Mouse (Mus musculus): ENCODE measurements around the gene Nsun2.

The Nsun2 gene

DNA sequence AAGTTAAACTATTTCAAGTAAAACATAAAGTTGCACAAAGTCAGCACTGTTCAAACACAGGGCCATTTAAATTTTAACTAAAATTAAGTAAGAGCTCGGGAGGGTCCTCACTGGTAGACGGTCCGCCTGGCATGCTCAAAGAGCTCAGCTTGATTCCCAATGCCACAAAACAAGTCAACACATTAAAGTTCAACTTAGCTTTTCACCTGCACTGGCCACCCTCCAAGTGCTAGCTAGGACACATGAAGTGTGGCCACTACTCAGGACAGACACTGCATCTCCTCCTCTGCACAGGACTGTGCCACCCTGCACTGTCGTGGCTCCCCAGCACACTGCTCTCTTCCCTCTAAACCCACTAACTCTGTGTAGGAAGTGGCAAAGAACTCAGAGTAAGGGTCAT is 7.7 kb upstream of the Nsun2 start:
- no peak for DNase-seq

DNA sequence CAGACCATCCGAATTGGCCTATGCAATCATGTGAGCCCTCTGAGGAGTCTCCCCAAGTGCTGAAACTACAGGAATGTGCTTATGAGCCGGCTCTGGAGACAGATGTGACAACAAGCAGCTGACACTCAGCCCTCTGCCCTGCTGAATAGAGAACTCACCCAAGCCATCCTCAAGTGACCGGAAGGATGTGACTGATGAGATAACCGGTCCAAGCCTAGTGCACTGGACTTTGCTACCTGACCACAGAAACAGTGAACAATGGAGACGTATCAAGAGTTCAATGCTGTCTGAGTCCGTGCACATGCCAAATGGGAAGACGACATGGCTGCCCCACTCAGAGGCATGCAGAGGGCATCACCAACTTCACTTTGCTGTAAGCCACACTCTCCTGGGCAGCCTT is 5.0 kb upstream of the Nsun2 start:
- no peak for DNase-seq

DNA sequence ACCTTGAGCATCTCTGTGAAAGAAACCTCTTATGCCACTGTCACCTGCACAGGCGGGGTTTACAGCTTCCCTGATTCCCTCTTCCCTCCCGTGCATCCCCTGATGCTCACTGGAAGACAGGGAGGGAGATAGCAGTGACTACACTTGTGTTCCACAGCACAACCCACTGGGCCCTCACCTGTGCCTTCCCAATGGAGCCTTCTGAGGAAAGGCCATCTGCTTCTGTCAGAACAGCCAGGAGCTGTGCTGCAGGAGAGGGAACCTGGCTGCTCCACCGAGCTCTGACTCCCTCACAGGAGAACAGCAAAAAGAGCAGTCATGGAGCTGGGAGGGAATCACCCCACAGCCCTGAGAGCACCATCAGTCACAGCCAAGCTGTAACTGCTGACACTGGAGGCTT is 3.4 kb upstream of the Nsun2 start:
- DNase-seq = no peak

DNA sequence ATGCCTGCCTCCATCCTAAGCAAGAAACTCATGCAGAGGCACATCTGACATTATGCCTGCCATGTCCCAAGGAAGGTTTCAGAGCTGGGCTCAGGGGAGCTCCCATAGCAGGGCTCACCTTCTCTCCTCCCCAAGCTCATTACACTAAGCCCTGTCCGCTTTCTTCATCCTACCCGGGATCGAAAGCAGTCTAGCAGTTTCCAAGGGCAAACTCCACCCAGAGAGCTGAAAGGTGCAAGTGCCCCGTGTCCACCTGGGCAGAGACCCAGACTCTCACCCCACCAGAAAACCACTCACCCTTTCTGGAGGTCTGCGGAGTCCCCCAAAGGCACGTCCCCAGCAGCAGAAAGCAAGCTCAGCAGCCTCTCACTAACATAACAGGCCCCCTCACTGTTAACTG is 2.6 kb upstream of the Nsun2 start:
- DNase-seq = no peak

DNA sequence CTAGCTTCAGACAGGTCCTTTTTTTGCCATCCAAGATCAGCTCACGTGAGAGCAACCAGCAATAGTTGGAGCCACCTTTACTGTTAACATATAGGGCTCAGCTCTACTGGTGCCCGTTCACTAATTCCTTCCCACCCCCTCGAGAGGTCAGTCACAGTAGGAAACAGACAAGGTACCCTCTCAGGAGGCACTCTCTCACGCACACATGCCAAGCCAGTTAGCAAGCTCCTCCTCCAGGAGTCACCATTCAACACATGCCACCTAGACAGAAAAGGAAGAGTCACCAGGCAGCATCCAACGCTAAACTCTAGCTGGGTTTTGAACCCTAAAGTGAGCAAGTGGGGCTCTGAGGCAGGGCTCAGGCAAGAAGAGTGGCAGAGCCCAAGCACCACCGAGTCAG is 2.1 kb upstream of the Nsun2 start:
- DNase-seq = no peak

DNA sequence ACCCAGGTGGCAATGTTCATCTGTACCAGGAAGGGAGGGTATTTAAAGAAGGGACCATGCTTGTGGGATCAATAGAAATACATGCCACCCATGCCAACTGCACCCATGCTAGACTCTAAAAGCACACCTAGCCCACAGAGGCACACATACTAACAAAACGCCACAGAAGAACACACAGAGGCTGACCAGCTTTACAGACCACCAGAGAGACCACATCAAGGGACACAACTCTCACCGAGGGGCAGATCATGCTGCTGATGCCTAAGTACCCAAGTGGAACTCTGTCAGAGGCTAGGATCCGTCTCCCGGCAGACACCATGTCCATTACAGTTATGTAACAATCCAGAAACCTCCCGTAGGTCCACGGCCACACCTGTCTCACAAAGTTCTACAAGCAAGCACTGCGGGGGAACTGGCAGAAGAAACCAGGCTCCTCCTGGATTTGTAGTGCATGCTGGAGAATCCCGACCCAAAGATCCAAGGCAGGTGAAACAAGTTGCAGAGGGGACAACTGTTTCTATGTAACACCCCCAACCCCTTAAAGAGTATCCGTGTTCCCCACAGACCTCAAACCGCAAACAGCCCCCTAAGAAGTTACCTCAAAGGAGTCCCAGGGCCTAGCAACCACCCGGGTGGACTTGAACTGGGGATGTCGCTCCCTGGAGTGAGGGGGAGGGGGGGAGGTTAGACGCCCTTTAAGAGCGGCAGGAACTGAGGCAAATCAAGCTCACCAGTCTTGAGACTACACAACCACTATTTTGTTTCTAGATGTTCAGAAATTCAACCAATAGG is 1.2 kb upstream of the Nsun2 start:
- DNase-seq = no peak

DNA sequence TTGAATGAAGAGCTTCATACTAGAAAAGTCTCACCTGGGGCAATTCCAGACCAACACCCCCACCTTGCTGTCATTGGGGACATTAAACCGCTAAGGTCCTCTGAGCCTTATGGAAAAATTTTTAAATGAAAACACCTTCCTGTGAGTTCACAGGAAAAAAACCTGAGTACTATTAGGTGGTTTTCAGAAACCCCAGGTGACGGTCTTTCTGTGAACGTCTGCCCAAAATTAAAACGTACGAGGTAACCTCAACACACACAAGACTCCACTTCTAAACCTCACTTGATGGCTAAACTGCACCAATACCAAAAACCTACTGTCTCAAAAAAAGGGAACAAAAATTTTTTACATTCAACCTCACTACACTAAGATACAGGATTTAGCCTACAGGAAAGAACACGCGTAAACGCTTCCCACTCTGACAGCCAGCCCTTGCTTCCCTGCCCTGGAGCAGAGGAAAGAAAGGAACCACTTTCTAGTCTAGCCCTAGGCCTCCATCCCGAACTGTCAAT is 597 bp upstream of the Nsun2 start:
- DNase-seq = no peak

DNA sequence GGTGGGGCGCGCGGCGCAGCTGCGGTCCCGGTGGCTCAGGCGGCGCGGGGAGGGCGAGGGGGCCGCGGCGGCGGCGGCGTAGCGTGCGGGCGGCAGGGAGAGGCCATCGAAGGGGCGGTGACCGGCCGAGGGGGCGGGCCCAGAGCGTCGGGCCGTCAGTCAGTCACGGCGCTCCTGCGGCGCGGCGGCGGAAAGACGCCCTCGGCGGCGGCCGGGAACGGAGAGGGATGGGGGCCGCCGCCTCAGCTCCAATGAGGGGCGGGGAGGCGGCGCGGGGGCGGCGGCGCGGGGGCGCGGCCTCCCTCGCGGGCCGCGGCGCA is 748 bp downstream of the Nsun2 start, which contains the start of gene Tent4a:
Gene Tent4a (minus strand): TSS at position 284 of the 320 bp plus-strand sequence.
- no peak for DNase-seq

DNA sequence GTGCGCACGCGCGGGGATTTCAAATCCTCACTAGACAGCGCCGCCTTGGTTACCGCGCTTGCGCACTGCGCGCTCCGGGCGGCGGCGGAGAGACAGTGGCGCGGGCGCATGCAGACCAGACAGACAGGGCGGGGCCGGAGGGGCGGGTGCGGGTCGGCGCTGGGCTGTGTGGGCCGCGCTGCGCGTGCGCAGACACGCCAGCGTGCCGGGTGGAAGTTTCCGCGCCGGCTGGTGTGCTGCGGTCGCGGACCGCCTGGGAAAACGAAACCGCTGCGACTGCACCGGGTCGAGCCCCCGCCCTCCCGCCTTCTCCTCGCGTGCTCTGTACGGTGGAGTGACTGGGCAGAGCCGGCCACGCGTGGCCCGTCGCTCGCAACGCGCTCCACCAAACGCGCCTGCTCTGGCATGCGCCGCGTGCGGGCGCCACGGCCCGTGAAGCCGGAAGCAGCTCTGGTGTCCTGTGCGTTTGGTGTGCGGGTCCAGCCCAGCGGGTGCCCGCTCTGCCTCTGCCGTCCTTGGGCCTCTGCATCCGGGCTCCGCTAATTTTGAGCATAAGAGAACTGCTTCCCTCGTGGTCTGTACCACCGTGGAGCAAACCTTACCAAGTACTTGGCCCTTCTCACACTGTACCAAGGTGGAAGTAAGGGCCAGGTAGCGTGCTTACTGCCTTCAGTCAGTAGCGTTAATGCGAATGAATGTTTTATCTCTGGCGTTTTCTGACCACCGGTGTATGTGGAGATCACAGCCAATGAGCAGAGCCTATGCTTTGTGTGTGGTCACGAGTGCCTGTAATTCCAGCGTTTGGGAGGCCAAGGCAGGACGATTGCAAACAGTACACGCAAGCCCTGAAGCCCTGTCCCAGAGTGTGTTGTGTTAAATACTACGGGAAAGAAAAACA is 1.4 kb downstream of the Nsun2 start:
- DNase-seq = peak; percentile 98

DNA sequence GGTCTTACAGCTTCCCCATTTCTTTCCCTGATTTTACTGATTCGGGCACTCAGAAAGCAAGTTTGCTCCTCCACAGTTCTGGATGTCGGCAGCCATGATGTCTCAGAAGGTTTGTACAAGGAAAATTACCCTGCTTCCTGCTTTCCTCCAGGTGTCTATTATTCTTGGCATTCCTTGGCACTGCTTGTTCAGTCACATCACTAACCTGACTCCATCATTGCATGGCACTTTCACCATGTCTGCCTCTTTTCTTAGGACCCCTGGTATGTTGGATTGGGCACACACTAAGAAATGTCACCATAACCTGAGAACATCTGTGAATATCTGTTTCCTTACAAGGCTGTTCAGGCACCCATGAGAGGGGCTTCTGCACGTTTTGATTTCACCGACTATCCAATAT is 2.5 kb downstream of the Nsun2 start:
- no peak for DNase-seq

DNA sequence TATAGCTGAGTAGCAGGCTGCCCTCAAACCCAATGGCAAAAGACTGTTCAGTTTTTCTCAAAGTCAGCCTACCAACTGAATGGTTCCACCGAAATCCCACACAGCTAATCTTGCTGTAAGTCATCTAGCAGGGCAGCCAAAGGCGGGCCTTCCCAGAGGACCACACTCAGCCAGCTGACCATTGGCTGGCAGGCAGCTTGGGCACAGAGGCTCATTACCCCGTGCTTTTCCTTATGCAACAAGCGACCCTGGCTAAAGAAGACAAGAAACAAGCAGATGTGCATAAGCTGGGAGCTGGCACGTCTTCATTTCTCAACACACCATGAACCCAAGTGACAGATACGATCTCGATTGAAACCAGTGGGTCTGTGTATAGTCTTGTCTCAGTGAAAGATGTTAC is 3.8 kb downstream of the Nsun2 start:
- no peak for DNase-seq

DNA sequence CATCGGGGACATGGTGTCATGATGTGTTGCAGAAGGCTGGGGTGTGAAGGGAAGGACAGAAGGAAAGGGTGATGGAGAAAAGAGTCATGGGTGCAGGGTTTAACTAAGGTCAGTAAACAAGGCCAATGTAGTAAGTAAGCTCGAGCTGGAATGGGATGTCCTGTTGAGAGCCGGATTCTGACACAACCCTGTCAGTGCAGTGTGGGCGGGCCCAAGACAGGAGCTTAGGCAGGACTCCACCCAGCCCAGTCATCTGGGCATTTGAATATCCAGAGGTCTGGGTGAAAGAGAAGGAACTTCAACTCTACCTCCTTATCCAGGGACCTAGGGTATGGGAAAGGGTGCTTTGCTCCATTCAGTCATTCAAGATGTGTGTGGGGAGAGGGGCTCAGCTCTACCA is 4.8 kb downstream of the Nsun2 start:
- DNase-seq = peak; percentile 72

DNA sequence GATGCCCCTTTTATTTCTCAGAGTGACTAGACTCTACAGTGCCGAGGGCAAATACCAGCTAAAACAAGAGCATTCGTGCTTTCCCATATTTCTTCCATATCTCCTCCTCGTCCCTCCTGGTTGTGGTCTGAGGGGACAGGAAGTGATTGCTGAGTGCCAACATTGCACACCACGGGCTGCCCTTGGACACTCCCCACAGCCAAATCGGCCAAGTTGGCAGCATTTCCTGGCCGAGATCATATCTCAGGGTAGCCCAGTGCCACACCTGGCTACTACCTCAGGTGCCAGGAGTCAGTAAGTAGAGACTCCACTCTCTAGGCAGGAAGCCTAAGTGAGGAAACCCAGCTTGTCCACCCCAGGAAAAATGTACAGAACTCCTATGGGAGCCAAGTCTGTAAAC is 7.7 kb downstream of the Nsun2 start:
- peak; percentile 40 for DNase-seq

DNA sequence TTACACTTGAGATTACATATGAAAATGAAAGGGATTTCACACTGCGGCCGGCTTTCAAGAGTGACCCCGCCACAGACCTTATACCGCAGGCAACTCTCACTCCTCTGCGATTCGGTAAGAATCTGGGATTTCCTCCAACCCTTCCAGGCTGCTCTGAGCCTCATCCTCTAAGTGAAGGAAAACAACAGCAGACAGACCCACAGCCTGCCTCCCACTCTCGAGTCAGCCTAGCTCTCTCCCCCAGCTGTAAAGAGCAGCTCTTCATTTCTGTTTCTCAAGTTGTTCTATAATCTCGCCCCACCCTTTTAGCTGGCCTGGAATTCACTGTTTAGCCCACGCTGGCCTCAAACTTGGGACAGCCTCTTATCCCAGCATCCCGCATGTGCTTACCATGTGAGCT is 8.2 kb downstream of the Nsun2 start:
- peak; percentile 53 for DNase-seq

DNA sequence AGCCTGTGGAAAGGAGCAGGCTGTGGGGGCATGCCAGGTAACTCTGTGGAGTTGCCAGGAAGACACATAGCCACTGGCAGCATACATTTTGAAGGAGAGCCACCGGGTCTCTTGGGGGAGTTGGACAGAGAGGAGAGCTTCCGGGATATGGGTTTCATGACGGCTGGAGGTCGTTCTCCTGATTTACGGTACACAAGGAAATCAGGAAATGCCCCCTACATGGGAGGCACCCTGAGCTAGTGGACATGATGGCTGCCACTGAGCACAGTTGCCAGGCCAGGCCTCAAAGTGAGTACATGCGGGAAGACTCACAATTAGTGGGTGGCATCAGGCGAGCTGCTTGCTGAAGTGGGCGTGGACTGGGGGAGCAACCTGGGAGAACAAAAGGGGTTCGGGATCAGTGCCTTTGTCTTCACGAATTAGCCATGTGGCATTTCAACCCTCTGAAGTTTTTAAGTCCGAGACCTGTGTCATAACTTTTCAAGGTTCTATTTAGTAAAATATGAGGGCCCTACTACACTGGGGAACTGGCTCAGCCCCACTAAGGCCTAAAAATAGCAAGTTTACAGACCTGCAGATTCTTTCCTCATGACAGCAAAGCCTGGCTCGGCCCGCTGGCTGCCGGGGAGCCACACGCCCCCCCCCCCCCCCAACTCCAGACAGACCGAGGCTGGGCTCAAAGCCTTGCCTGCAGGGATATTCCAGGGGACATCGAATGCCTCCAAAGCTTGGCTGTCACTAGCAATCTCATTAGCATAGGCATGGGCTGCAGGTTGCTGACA is 9.2 kb downstream of the Nsun2 start:
- peak; percentile 42 for DNase-seq

DNA sequence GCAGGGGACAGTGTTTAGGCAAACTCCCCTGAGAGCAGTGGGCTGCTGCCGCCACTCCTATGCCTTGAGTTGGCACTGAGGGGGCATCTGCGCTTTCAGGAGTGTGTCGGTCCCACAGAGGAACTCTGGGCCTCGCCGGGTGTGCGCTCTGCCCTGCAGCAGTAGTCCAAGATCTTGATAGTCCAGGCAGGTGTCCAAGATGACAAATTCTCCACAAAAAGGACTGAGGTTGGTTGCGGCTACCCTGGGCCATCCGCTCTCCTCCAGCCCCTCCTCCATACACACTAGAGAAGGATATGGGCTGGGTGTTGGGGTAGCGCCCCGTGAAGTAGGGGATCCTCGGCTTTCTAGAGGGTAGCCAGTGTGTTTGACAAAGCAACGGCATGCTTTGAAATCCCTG is 10.0 kb downstream of the Nsun2 start:
- no peak for DNase-seq

DNA sequence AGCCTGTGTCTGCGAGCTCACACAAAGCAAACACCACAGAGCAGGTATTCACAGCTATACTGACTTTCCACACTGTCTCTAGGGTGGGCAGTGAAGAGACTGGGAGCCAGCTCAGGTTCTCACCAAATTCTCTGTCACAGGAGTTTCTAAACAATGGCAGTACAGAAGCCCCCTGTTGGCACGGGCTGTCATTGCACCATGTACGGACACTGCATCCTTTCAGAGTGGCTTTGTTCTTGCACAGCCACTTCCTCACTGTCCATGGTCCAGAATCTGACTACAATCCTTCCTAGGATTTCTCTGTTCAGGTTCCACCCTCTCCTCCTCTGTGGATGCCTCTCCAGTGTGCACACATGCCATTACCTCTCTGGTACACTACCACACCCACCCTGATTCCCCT is 11.5 kb downstream of the Nsun2 start:
- DNase-seq = peak; percentile 66

DNA sequence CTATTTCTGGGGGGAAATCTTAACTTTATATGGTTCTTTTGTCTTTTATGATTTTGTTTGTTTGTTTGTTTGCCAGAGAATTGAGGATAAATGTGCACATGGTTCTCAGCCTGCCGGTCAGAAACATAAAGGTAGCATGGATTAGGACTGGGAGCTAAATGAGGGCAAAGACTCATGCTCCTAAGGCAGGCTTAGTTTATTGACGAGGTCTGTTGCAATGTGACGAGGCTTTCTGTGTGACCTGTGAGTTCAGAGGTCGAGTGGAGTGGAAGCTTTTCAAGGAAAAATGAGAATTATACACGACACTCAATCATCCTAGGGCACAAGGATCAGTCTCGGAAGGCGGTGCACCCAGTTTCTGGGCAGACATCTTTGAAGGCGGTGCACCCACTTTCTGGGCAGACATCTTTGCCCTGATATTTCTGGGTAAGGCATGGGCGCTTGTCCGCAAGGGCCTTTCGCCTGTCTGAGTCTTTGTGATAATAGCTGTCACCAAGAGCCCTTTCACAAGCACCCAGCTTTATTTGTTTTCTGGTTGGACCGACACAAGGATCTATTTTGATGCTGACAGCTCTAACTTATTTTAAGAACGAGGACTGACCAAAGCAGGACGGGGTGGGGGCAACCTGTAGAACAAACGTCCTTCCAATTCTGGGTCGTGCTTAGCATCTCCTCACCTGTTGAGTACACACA is 14.1 kb downstream of the Nsun2 start:
- DNase-seq = no peak

DNA sequence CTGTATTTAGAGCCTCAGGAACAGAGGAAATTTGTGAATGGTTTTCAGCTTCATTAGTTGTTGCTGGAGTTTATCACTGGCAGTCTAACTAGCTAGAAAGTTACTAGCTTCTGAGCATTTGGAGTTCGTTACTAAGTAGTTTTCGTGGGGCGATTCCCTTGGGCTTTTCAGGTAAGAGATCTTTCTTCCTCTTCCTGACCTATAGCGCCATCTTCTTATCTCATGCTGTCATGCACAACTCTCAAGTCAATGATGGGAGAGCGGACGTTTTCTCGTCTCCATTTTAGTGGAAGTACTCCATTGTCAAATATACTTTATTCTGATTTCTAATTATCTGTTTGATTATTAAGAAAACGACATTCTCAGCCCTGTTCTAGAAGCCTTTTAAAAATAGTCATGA is 16.4 kb downstream of the Nsun2 start:
- no peak for DNase-seq

DNA sequence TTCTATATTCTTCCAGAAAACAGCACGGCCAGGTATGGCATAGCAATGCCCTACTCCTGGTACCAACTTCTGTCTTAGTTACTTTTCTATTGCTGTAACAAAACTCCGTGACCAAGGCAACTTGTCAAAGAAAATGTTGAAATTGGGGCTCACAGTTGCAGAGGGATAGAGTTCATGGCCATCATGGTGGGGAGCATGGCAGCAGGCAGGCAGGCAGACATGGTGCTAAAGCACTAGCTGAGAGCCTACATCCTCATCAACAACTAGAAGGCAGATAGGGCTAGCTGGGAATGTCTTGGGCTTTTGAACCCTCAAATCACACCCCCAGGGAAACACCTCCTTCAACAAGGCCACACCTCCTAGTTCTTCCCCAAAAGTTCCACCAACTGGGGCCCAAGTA is 17.3 kb downstream of the Nsun2 start:
- DNase-seq = no peak

DNA sequence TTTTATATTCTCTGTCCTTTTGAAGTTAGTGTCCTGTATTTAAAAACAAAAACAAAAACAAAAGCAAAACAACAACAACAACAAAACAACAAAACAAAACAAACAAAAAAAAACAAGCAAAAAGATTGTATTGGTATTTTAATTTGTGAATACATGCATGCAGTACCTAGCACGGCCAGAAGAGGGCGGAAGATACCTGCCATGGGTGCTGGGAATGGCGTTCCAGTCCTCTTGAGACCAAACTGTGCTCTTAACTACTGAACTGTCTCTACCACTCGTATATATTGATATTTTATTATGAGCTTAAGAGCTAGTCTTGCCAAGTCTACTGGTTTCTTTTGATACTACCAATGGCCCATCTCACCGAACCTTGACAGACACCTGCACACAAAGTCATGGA is 19.5 kb downstream of the Nsun2 start:
- DNase-seq = no peak

DNA sequence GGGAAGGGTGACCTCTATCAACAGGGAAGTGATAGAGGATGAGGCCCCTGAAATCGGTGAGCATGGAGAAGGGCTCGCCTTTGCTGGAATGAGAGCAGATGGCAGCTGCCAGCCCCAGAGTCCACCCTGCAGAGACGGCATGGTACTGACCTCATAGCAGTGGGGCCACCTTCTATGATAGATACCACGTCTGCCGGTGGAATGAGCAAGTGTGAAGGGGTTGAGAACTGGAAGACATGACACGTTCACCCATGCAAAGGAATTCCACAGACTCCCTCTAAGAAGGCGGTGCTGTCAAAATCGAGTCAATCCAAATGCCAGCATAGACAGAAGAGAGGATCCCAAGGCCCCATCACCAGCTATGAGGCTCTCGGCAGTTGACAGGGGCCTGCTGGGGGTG is 20.7 kb downstream of the Nsun2 start:
- DNase-seq = no peak

DNA sequence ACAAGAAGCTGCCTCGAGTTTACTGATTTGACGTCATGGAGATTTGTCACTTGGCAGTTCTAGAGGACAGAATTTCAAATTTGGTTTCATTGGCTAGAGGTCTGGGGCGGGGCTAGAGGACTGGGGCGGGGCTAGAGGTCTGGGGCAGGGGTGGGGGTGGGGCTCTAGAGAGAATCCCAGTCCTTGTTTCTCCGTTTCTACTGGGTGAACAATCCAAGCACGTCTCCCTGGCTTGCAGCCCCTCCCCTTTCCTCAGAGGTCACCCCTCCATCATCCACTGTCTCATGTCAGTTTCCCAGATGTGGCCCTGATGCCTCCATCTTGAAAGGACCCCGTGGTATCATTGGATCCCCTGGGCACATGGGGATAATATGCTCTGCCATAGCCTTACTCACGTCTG is 21.5 kb downstream of the Nsun2 start:
- DNase-seq = no peak

Measured in lung, postnatal 10 days (tissue).